In genomic region chr14:13933290-13934051, GRCm38 (mm10) we compare ENCODE assay signal across 8 mouse cellular contexts. TPM values are rescaled to one million over a fixed set of nuclear protein-coding genes. Genes with fewer than 3 reads are reported as not detected.
DNase-seq lines count a peak whose midpoint lies in the region; ATAC-seq and TF ChIP-seq lines count a peak whose summit lies in the region.

No protein-coding gene starts in this region.

- peak overlapping the region; percentile 42 for H3K9ac ChIP-seq in heart, adult 2 months (ENCODE audit: low read depth, low read length)
- peak overlapping the region; percentile 47; the same call in 1 of the 2 replicates for H3K9ac ChIP-seq in hindbrain, embryonic 14.5 days
- peak overlapping the region; percentile 33; the same call in 1 of the 2 replicates for H3K9ac ChIP-seq in midbrain, embryonic 11.5 days (ENCODE audit: low read length)

- 0 out of 2 replicates have a peak, but pooled peaks cover 2% of the 10 kb centered on the region for H3K9me3 ChIP-seq in hindbrain, embryonic 14.5 days (ENCODE audit: control insufficient read depth, low read length)
- H3K9me3 ChIP-seq in midbrain, embryonic 11.5 days (ENCODE audit: control insufficient read depth, low read length), result no peaks in the 10 kb centered on the region

- no peak for TF ChIP-seq CTCF in heart, adult 2 months (IDR thresholded peaks at IDR 0.05)
- no peak for TF ChIP-seq CTCF in left cerebral cortex, adult 2 months (IDR thresholded peaks at IDR 0.05)

- WGBS in heart, adult 2 months, result 22% methylated on average over 31 of the region's 31 CpGs
- WGBS in hindbrain, embryonic 14.5 days, result 40% methylated on average over 30 of the region's 31 CpGs
- 31% methylated on average over 31 of the region's 31 CpGs for WGBS in midbrain, embryonic 11.5 days

- intact Hi-C loops in heart, adult 2 months (cut with DNase I), result no loop called here
- intact Hi-C loops in left cerebral cortex, adult 2 months (cut with DNase I), result no loop called here

- no peak for TF ChIP-seq EP300 in heart, adult 2 months (IDR thresholded peaks at IDR 0.05; ENCODE audit: insufficient read depth, low read depth, low read length)

- H3K4me1 ChIP-seq in heart, adult 2 months (ENCODE audit: control insufficient read depth, insufficient read depth, low read length), result no peaks in the 10 kb centered on the region
- no peaks in the 10 kb centered on the region for H3K4me1 ChIP-seq in hindbrain, embryonic 14.5 days (replicated peaks; ENCODE audit: control insufficient read depth, insufficient read depth, low read length)
- H3K4me1 ChIP-seq in midbrain, embryonic 11.5 days (ENCODE audit: control insufficient read depth, insufficient read depth, low read length), result no peaks in the 10 kb centered on the region; the same call in 1 of the 2 replicates

- no peak overlapping the region for H3K4me3 ChIP-seq in heart, adult 2 months
- H3K4me3 ChIP-seq in hindbrain, embryonic 14.5 days (replicated peaks; ENCODE audit: low read length), result peak overlapping the region; percentile 22
- peak overlapping the region; percentile 15 for H3K4me3 ChIP-seq in midbrain, embryonic 11.5 days (ENCODE audit: low read depth, low read length)
- H3K4me3 ChIP-seq in left cerebral cortex, adult 2 months, result no peak overlapping the region

- H3K27me3 ChIP-seq in heart, adult 2 months (ENCODE audit: control insufficient read depth, insufficient read depth, low read length), result no peaks in the 10 kb centered on the region
- no peaks in the 10 kb centered on the region for H3K27me3 ChIP-seq in hindbrain, embryonic 14.5 days (ENCODE audit: control insufficient read depth, insufficient read depth, low read length)
- no peaks in the 10 kb centered on the region for H3K27me3 ChIP-seq in midbrain, embryonic 11.5 days (ENCODE audit: control insufficient read depth, insufficient read depth, low read length)

- no peaks in the 10 kb centered on the region for H3K79me2 ChIP-seq in heart, adult 2 months (replicated peaks; ENCODE audit: control insufficient read depth, insufficient read depth, low read length)

- ATAC-seq in hindbrain, embryonic 14.5 days (ENCODE audit: low FRiP score), result peak; percentile 70; the same call in 1 of the 2 replicates
- ATAC-seq in midbrain, embryonic 11.5 days (ENCODE audit: low FRiP score), result peak; percentile 70

- no peak for DNase-seq in heart, adult 2 months
- no peak for DNase-seq in heart, adult 11 months
- DNase-seq in T-cell, adult 2 months (ENCODE audit: low spot score), result peak; percentile 2
- no peak for DNase-seq in hindbrain, embryonic 14.5 days (ENCODE audit: low spot score)
- DNase-seq in midbrain, embryonic 11.5 days (ENCODE audit: low spot score, missing footprints), result no peak
- no peak for DNase-seq in left cerebral cortex, adult 2 months (ENCODE audit: extremely low spot score in 1 of 2, low spot score in 2 of 2)
- no peak for DNase-seq in adrenal gland, postnatal 25 days
- no peak for DNase-seq in frontal cortex, adult 2 months (ENCODE audit: extremely low spot score in 1 of 2, low spot score in 1 of 2)

- no peak overlapping the region for H3K27ac ChIP-seq in heart, adult 2 months
- H3K27ac ChIP-seq in hindbrain, embryonic 14.5 days, result no peak overlapping the region
- no peak overlapping the region for H3K27ac ChIP-seq in midbrain, embryonic 11.5 days (ENCODE audit: low read depth, low read length)
- no peak overlapping the region for H3K27ac ChIP-seq in left cerebral cortex, adult 2 months

- no peak for TF ChIP-seq POLR2A in heart, adult 2 months (IDR thresholded peaks at IDR 0.05; ENCODE audit: insufficient read depth, low read depth, low read length)

- H3K4me2 ChIP-seq in hindbrain, embryonic 14.5 days (replicated peaks), result peak overlapping the region; percentile 57
- peak overlapping the region; percentile 42 for H3K4me2 ChIP-seq in midbrain, embryonic 11.5 days

- no peaks in the 10 kb centered on the region for H3K36me3 ChIP-seq in heart, adult 2 months (ENCODE audit: control insufficient read depth, insufficient read depth, low read length)
- H3K36me3 ChIP-seq in hindbrain, embryonic 14.5 days (replicated peaks; ENCODE audit: control insufficient read depth, insufficient read depth), result no peaks in the 10 kb centered on the region
- no peaks in the 10 kb centered on the region for H3K36me3 ChIP-seq in midbrain, embryonic 11.5 days (ENCODE audit: control insufficient read depth, insufficient read depth, low read length)

RNA-seq across cellular contexts. Expression of gene Gm281, which starts 19.2 kb away (rescaled TPM):
- not detected for total RNA-seq in heart, adult 2 months (2021)
- polyA plus RNA-seq in heart, adult 2 months (2012; rRNA removed), result 0.18 TPM in 1 of 2 replicates, not detected in the other
- polyA plus RNA-seq in hindbrain, embryonic 14.5 days (2014; fragmentation: Nextera tagmentation; extraction: Ambion mirVana), result 0.08 TPM in 1 of 2 replicates, not detected in the other
- polyA plus RNA-seq in midbrain, embryonic 11.5 days (2014; fragmentation: Nextera tagmentation; extraction: Ambion mirVana), result not detected in 2 replicates
- not detected for total RNA-seq in left cerebral cortex, adult 2 months (2021)
- total RNA-seq in adrenal gland, postnatal 25 days (2021), result not detected in 2 replicates
- polyA plus RNA-seq in frontal cortex, adult 2 months (2012; rRNA removed), result not detected in 2 replicates

RNA-seq across cellular contexts. Expression of gene Atxn7, which starts 27.8 kb away (rescaled TPM):
- 10 to 100 TPM; 16.1 to 16.2 TPM for total RNA-seq in heart, adult 2 months (2021)
- 13.9 and 22.4 TPM in 2 replicates for polyA plus RNA-seq in heart, adult 2 months (2012; rRNA removed)
- polyA plus RNA-seq in hindbrain, embryonic 14.5 days (2014; fragmentation: Nextera tagmentation; extraction: Ambion mirVana), result 5.0 and 5.1 TPM in 2 replicates
- 5.2 and 5.7 TPM in 2 replicates for polyA plus RNA-seq in midbrain, embryonic 11.5 days (2014; fragmentation: Nextera tagmentation; extraction: Ambion mirVana)
- total RNA-seq in left cerebral cortex, adult 2 months (2021), result 10 to 100 TPM; 25.8 to 32.9 TPM
- 28.7 and 30.4 TPM in 2 replicates for total RNA-seq in adrenal gland, postnatal 25 days (2021)
- 23.8 and 27.3 TPM in 2 replicates for polyA plus RNA-seq in frontal cortex, adult 2 months (2012; rRNA removed)

RNA-seq across cellular contexts. Expression of gene Thoc7, which starts 28.2 kb away (rescaled TPM):
- total RNA-seq in heart, adult 2 months (2021), result 10 to 100 TPM; 80.1 to 99.4 TPM
- polyA plus RNA-seq in heart, adult 2 months (2012; rRNA removed), result 30.6 and 38.3 TPM in 2 replicates
- polyA plus RNA-seq in hindbrain, embryonic 14.5 days (2014; fragmentation: Nextera tagmentation; extraction: Ambion mirVana), result 197 and 201 TPM in 2 replicates
- 268 and 279 TPM in 2 replicates for polyA plus RNA-seq in midbrain, embryonic 11.5 days (2014; fragmentation: Nextera tagmentation; extraction: Ambion mirVana)
- 100 to 1,000 TPM in 1 of 2 experiments, 10 to 100 TPM in 1; 90.3 to 106 TPM for total RNA-seq in left cerebral cortex, adult 2 months (2021)
- 105 and 129 TPM in 2 replicates for total RNA-seq in adrenal gland, postnatal 25 days (2021)
- polyA plus RNA-seq in frontal cortex, adult 2 months (2012; rRNA removed), result 98.9 and 104 TPM in 2 replicates

Comparison
In these comparisons a context has a peak if more than half of its experiments do, and no peak if none do; other contexts are left out.
1. H3K4me3 ChIP-seq: peak in hindbrain, embryonic 14.5 days (single experiment) and midbrain, embryonic 11.5 days (single experiment); none in heart, adult 2 months (single experiment) and left cerebral cortex, adult 2 months (single experiment).
2. Peak in every context shown above with its lines, with median percentiles within 50 percentile points of each other: H3K9ac ChIP-seq.